Mouse (Mus musculus) neural tube, embryonic 13.5 days (tissue): ENCODE measurements at regions not wholly inside any gene's neighbourhood (a gene's known extent, or its start where the extent isn't known, plus 50 kb on each side); places are given as distances from the start of the nearest gene placed in this dataset.

Experiments used
- ATAC-seq: fragments of 200-750 bp; cut with Nextera tagmentation; 2 replicates; pipeline ENCODE4 v1.8.0; 2017; ENCODE audit warnings: low read depth, mild to moderate bottlenecking, moderate TSS enrichment, moderate library complexity
- H3K27ac ChIP-seq: fragments of 300-500 bp; sonication (generic); replicated peaks from 2 replicates; pipeline ENCODE4 v1.5.1; 2015; ENCODE audit warnings: moderate library complexity, mild to moderate bottlenecking, inconsistent platforms
- H3K27me3 ChIP-seq: fragments of 300-500 bp; sonication (generic); 2 replicates; pipeline ENCODE4 v1.6.1; 2015; ENCODE audit warnings: mild to moderate bottlenecking, inconsistent platforms
- H3K36me3 ChIP-seq: fragments of 300-500 bp; sonication (generic); 2 replicates; pipeline ENCODE4 v1.6.1; 2015; ENCODE audit warnings: mild to moderate bottlenecking, inconsistent platforms
- H3K4me1 ChIP-seq: fragments of 300-500 bp; sonication (generic); replicated peaks from 2 replicates; pipeline ENCODE4 v1.6.1; 2015; ENCODE audit warnings: inconsistent platforms
- H3K4me2 ChIP-seq: fragments of 300-500 bp; sonication (generic); 2 replicates; pipeline ENCODE4 v1.6.1; 2015; ENCODE audit warnings: inconsistent platforms, mild to moderate bottlenecking, moderate library complexity
- H3K4me3 ChIP-seq: fragments of 300-500 bp; sonication (generic); 2 replicates; pipeline ENCODE4 v1.5.1; 2015; ENCODE audit warnings: mild to moderate bottlenecking, inconsistent platforms
- H3K9ac ChIP-seq: fragments of 300-500 bp; sonication (generic); 2 replicates; pipeline ENCODE4 v1.6.1; 2015; ENCODE audit warnings: moderate library complexity, mild to moderate bottlenecking, inconsistent platforms
- H3K9me3 ChIP-seq: fragments of 300-500 bp; sonication (generic); 2 replicates; pipeline ENCODE4 v1.6.1; 2016; ENCODE audit warnings: inconsistent platforms
- WGBS: fragments of 180-500 bp; shearing (Covaris S2); methylation state at CpG from one replicate; pipeline ENCODE4 v1.1.7; 2015; 5-methylcytosine and 5-hydroxymethylcytosine counted together

DNA sequence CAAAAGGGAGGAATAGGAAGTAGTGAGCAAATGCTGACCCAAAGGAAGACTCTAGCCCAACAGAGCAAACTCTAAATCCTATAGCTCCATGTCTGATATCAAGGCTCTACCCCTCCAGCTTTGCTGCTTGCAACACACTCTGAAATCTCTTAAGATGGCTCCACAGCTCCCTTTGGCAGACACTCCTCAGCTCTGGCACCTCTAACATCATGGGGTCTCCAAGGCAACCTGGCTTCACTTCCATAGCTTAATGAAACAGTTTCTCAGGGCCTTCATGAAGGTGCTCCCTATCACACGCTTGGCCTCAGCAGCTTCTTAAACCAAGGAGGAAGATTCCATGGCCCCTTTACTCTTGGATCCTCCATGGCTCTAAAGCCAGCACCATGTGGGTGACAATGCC is 73.6 kb downstream of the Hes1 start:
- ATAC-seq, result no peak
- no peaks in the 10 kb centered on the region for H3K4me1 ChIP-seq
- no peak overlapping the region for H3K4me3 ChIP-seq
- peaks cover 39% of the 10 kb centered on the region for H3K27me3 ChIP-seq
- WGBS, result 85% methylated on average over 1 of the region's 1 CpGs
- no peak overlapping the region for H3K4me2 ChIP-seq
- no peak overlapping the region for H3K27ac ChIP-seq
- no peak overlapping the region for H3K9ac ChIP-seq
- no peaks in the 10 kb centered on the region for H3K36me3 ChIP-seq
- no peaks in the 10 kb centered on the region for H3K9me3 ChIP-seq

- Histone ChIP-seq H3K4me1 (peaks cover 11% of the 10 kb centered on the region), H3K4me2 (peak overlapping the region; percentile 48), H3K9me3 (no peaks in the 10 kb centered on the region), H3K27ac (no peak overlapping the region), H3K27me3 (peaks cover 34% of the 10 kb centered on the region), H3K4me3 (peak overlapping the region; percentile 21), H3K9ac (peak overlapping the region; percentile 52), H3K36me3 (no peaks in the 10 kb centered on the region)
- no peak for ATAC-seq
- 23% methylated on average over 13 of the region's 13 CpGs for WGBS
Measured at GRCm38 (mm10) chr16:30144818-30145464, 80.8 kb downstream of the Hes1 start.

- Histone ChIP-seq H3K9me3 (no peaks in the 10 kb centered on the region), H3K4me1 (peaks cover 11% of the 10 kb centered on the region), H3K36me3 (no peaks in the 10 kb centered on the region), H3K27ac (no peak overlapping the region), H3K27me3 (peaks cover 34% of the 10 kb centered on the region), H3K4me3 (peak overlapping the region; percentile 21), H3K4me2 (peak overlapping the region; percentile 48), H3K9ac (peak overlapping the region; percentile 52)
- 13% methylated on average over 16 of the region's 16 CpGs for WGBS
- peak; percentile 64 for ATAC-seq
Measured at GRCm38 (mm10) chr16:30145465-30146207, 81.5 kb downstream of the Hes1 start.

DNA sequence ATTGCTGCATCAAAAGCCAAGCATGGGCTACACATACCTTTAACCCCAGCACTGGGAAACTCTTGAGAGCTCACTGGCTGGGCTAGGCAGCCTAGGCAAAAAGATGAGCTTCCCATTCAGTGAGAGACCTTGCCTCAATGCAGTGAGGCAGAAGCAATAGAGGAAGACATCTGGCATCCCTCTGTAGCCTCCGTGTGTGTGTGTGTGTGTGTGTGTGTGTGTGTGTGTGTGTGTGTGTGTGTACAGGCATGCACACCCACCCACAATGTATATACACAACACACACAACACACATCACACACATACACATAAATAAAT is 82.0 kb downstream of the Hes1 start:
- Histone ChIP-seq H3K27ac (no peak overlapping the region), H3K9ac (no peak overlapping the region), H3K4me1 (peaks cover 11% of the 10 kb centered on the region), H3K4me2 (no peak overlapping the region), H3K27me3 (peaks cover 34% of the 10 kb centered on the region), H3K36me3 (no peaks in the 10 kb centered on the region), H3K4me3 (no peak overlapping the region), H3K9me3 (no peaks in the 10 kb centered on the region)
- 50% methylated on average over 1 of the region's 1 CpGs for WGBS
- ATAC-seq, result 0 out of 2 replicates have a peak, but pooled peaks have one; percentile 40

- no peak overlapping the region for H3K4me3 ChIP-seq
- H3K27me3 ChIP-seq, result peaks cover 32% of the 10 kb centered on the region
- no peak overlapping the region for H3K27ac ChIP-seq
- H3K36me3 ChIP-seq, result no peaks in the 10 kb centered on the region
- ATAC-seq, result no peak
- H3K4me1 ChIP-seq, result peaks cover 11% of the 10 kb centered on the region
- H3K4me2 ChIP-seq, result no peak overlapping the region
- WGBS, result 82% methylated on average over 4 of the region's 4 CpGs
- H3K9me3 ChIP-seq, result no peaks in the 10 kb centered on the region
- H3K9ac ChIP-seq, result no peak overlapping the region
Measured at GRCm38 (mm10) chr16:30147296-30147695, 83.1 kb downstream of the Hes1 start.

DNA sequence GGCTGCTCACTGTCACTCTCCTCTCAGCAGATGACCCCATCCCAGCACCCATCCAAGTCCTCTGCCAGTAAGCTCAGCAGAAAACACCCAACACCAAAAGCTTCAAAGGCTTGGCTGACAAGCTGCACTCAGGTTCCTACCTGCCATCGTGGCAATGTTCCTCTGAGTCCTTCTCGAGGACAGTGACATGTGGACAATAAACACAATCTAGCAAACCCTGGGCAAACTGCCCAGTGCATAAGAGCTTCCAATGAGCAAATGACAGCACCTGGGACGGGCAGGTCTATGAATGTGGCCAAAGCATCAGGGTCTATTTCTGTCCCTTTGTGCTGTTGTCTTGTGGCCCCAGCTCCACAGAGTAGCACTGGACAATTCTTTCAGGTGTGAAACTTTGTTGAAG is 86.9 kb downstream of the Hes1 start:
- 80% methylated on average over 3 of the region's 3 CpGs for WGBS
- no peak overlapping the region for H3K4me3 ChIP-seq
- no peaks in the 10 kb centered on the region for H3K9me3 ChIP-seq
- peaks cover 17% of the 10 kb centered on the region for H3K27me3 ChIP-seq
- H3K4me2 ChIP-seq, result no peak overlapping the region
- no peak for ATAC-seq
- H3K9ac ChIP-seq, result no peak overlapping the region
- no peaks in the 10 kb centered on the region for H3K36me3 ChIP-seq
- no peak overlapping the region for H3K27ac ChIP-seq
- peaks cover 12% of the 10 kb centered on the region for H3K4me1 ChIP-seq

- no peak overlapping the region for H3K27ac ChIP-seq
- 27% methylated on average over 6 of the region's 6 CpGs for WGBS
- no peak for ATAC-seq
Measured at GRCm38 (mm10) chr16:30155070-30155469, 90.9 kb downstream of the Hes1 start.

DNA sequence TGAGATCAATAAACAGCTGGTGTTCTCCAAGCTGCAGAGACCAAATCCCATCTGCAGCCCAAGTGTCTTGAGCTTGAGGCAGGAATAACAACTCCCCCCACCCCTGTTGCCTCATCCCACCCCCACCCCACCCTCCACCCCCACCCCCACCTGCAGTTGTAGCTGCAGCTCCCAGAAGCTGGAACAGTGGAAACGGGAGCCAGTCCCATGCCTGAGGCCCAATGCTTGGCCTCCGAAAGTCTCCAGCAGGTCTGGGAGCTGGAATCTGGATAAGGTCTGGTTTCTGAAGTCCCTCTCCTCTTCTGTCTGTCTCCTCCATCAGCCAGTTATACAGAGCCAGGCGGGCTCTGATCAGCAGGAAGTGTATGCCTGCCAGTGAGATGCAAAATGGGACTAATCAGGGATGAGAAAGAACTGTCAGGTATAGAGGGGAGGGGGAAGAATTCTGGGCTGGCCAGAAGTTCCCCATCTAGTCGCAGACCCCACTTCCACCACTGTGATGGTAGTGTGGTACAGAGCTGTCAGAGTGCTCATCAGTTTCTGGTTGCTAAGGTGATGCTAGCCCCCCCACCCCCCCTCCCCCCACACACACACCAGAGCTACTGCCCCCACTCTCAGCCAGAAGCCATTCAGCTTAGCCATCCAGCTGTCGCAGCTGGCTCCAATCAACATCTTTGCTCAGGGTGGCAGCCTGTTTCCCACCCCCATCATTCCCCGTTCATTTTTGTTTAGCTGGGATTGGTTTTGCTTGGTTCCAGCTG is 91.5 kb downstream of the Hes1 start:
- 9% methylated on average over 6 of the region's 6 CpGs for WGBS
- peaks cover 12% of the 10 kb centered on the region for H3K27me3 ChIP-seq
- no peak overlapping the region for H3K4me2 ChIP-seq
- H3K27ac ChIP-seq, result peak overlapping the region; percentile 20
- ATAC-seq, result peak; percentile 57
- no peaks in the 10 kb centered on the region for H3K9me3 ChIP-seq
- H3K4me3 ChIP-seq, result no peak overlapping the region
- no peaks in the 10 kb centered on the region for H3K36me3 ChIP-seq
- peaks cover 19% of the 10 kb centered on the region for H3K4me1 ChIP-seq
- H3K9ac ChIP-seq, result no peak overlapping the region

More at GRCm38 (mm10) chr16:30155070-30155469, 90.9 kb downstream of the Hes1 start:
- no peaks in the 10 kb centered on the region for H3K9me3 ChIP-seq
- H3K9ac ChIP-seq, result no peak overlapping the region
- H3K27me3 ChIP-seq, result peaks cover 12% of the 10 kb centered on the region
- no peaks in the 10 kb centered on the region for H3K36me3 ChIP-seq
- H3K4me2 ChIP-seq, result no peak overlapping the region
- peaks cover 19% of the 10 kb centered on the region for H3K4me1 ChIP-seq
- H3K4me3 ChIP-seq, result no peak overlapping the region

DNA sequence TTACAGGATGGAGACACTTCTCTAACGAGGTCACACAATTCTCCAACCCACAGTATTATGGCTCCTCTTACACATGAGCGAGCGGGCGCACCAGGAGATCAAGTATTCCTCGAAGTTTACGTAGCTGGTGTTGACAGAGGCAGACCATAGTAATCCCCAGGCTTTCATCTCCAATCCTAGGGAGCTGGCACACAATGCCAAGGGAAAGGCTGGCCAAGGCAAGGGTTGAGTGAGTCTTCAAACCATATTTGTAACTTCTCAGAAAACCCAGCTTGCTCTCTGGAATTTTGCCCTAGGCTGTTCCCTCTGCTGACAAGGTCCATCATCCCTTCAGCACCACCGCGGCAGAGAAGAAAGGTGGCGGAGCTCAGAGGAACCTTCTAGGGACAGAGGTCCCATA is 94.0 kb downstream of the Hes1 start:
- no peak overlapping the region for H3K27ac ChIP-seq
- H3K9me3 ChIP-seq, result no peaks in the 10 kb centered on the region
- no peak overlapping the region for H3K4me3 ChIP-seq
- no peak overlapping the region for H3K9ac ChIP-seq
- 93% methylated on average over 9 of the region's 9 CpGs for WGBS
- peaks cover 11% of the 10 kb centered on the region for H3K27me3 ChIP-seq
- ATAC-seq, result no peak
- no peaks in the 10 kb centered on the region for H3K36me3 ChIP-seq
- H3K4me1 ChIP-seq, result peaks cover 19% of the 10 kb centered on the region
- H3K4me2 ChIP-seq, result no peak overlapping the region

DNA sequence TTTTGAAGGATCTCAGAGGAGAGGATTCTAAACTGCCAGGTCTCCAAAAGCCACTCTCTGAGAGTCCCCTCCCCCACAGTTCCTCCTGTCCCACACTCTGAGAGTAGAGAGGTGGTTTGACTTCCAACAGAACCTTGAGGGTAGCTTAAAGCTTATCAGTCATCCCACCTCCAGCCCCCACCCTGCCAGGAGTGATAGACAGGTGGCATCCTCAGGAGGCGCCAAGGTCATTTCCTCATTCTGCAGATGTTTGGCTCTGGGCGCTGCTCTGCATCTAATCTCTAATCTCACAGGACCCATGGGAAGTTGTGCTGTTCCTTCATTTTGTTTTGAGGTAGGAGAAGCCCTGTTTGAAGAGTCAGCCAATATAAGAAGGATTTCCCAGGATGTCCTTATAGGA is 96.2 kb downstream of the Hes1 start:
- ATAC-seq, result no peak
- Histone ChIP-seq H3K9me3 (no peaks in the 10 kb centered on the region), H3K4me1 (peaks cover 13% of the 10 kb centered on the region), H3K36me3 (no peaks in the 10 kb centered on the region), H3K4me3 (no peak overlapping the region), H3K27ac (no peak overlapping the region), H3K9ac (no peak overlapping the region), H3K27me3 (no peaks in the 10 kb centered on the region), H3K4me2 (no peak overlapping the region)
- 81% methylated on average over 2 of the region's 2 CpGs for WGBS

DNA sequence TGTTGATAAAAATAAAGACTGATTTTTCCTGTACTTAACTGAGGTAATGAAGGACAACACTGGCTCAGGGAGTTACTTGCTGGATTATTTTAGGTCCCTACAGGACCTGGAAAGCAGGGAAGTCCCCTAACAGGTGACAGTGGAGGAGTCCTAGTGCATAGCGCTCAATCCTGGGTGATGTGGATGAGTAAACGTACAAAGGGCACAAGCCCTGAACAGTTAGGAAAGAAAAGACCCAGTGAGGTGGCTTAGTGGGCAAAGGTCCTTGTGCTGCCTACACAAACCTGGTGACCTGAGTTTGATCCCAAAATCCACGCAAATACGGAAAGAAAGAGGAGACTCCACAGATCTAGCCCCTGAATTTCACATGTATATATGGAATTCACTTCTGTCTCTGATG is 99.1 kb downstream of the Hes1 start:
- H3K27ac ChIP-seq, result no peak overlapping the region
- ATAC-seq, result no peak
- no peak overlapping the region for H3K4me3 ChIP-seq
- no peaks in the 10 kb centered on the region for H3K4me1 ChIP-seq
- H3K36me3 ChIP-seq, result no peaks in the 10 kb centered on the region
- WGBS, result 93% methylated on average over 4 of the region's 4 CpGs
- no peaks in the 10 kb centered on the region for H3K27me3 ChIP-seq
- no peak overlapping the region for H3K9ac ChIP-seq
- H3K4me2 ChIP-seq, result no peak overlapping the region
- H3K9me3 ChIP-seq, result peaks cover 4% of the 10 kb centered on the region; the same call in 1 of the 2 replicates

- Histone ChIP-seq H3K4me1 (no peaks in the 10 kb centered on the region), H3K9ac (no peak overlapping the region), H3K27me3 (peaks cover under 1% of the 10 kb centered on the region; the same call in 1 of the 2 replicates), H3K9me3 (peaks cover 4% of the 10 kb centered on the region; the same call in 1 of the 2 replicates), H3K4me3 (no peak overlapping the region), H3K4me2 (no peak overlapping the region), H3K27ac (no peak overlapping the region), H3K36me3 (no peaks in the 10 kb centered on the region)
- WGBS, result 86% methylated on average over 3 of the region's 3 CpGs
- no peak for ATAC-seq
Measured at GRCm38 (mm10) chr16:30165667-30166180, 101.5 kb downstream of the Hes1 start.
